7 mouse cellular contexts compared by ENCODE assay signal in genomic region chrX:20548011-20548879, GRCm38 (mm10). TPM values are rescaled to one million over a fixed set of nuclear protein-coding genes. Genes with fewer than 3 reads are reported as not detected.
A peak's percentile ranks its signal among the peaks of the same experiment; 100 is the strongest.
DNase-seq lines count a peak whose midpoint lies in the region; ATAC-seq and TF ChIP-seq lines count a peak whose summit lies in the region.

No protein-coding gene starts in this region.

- peak overlapping the region; percentile 61 for H3K4me2 ChIP-seq in forebrain, embryonic 13.5 days
- peak overlapping the region; percentile 68 for H3K4me2 ChIP-seq in intestine, postnatal 0 days (replicated peaks; ENCODE audit: low read depth)
- H3K4me2 ChIP-seq in liver, embryonic 11.5 days: peak overlapping the region; percentile 59

- peak overlapping the region; percentile 61 for H3K9ac ChIP-seq in forebrain, embryonic 13.5 days
- H3K9ac ChIP-seq in intestine, postnatal 0 days (ENCODE audit: low read depth, low read length): 0 out of 2 replicates have a peak overlapping the region, but pooled peaks have one; percentile 2
- H3K9ac ChIP-seq in liver, embryonic 11.5 days (ENCODE audit: low read depth, low read length): peak overlapping the region; percentile 16; the same call in 1 of the 2 replicates

- no peak overlapping the region for H3K27ac ChIP-seq in forebrain, embryonic 13.5 days
- H3K27ac ChIP-seq in intestine, postnatal 0 days (ENCODE audit: low read depth, low read length): peak overlapping the region; percentile 9
- peak overlapping the region; percentile 30 for H3K27ac ChIP-seq in liver, embryonic 11.5 days (ENCODE audit: low read depth, low read length)

- TF ChIP-seq CTCF in brain, embryonic 14.5 days (IDR thresholded peaks at IDR 0.05; ENCODE audit: borderline replicate concordance, extremely low read depth, insufficient read depth, insufficient read length): no peak
- no peak for TF ChIP-seq CTCF in intestine, postnatal 0 days (IDR thresholded peaks at IDR 0.05; ENCODE audit: low read depth)

- peak; percentile 54 to 86 for DNase-seq in adrenal gland, adult (ENCODE audit: inconsistent age in 2 of 2, low spot score in 1 of 2)
- DNase-seq in brain, embryonic 14.5 days (ENCODE audit: low read depth): peak; percentile 37
- DNase-seq in liver, embryonic 11.5 days (ENCODE audit: low spot score): peak; percentile 32
- peak; percentile 20 for DNase-seq in neural tube, embryonic 10.5 days (ENCODE audit: extremely low spot score, low spot score)
- no peak for DNase-seq in thymus, postnatal 14 days

- H3K27me3 ChIP-seq in forebrain, embryonic 13.5 days: no peaks in the 10 kb centered on the region
- H3K27me3 ChIP-seq in intestine, postnatal 0 days (replicated peaks; ENCODE audit: control insufficient read depth, insufficient read depth, low read length): no peaks in the 10 kb centered on the region
- H3K27me3 ChIP-seq in liver, embryonic 11.5 days (replicated peaks; ENCODE audit: control insufficient read depth, insufficient read depth, low read length): no peaks in the 10 kb centered on the region

- ATAC-seq in forebrain, embryonic 13.5 days: peak; percentile 63
- peak; percentile 49; the same call in 1 of the 2 replicates for ATAC-seq in intestine, postnatal 0 days
- peak; percentile 53 for ATAC-seq in liver, embryonic 11.5 days (replicated peaks; ENCODE audit: low FRiP score)

- no peaks in the 10 kb centered on the region for H3K4me1 ChIP-seq in forebrain, embryonic 13.5 days
- H3K4me1 ChIP-seq in intestine, postnatal 0 days (replicated peaks; ENCODE audit: control insufficient read depth, insufficient read depth, low read length): no peaks in the 10 kb centered on the region
- H3K4me1 ChIP-seq in liver, embryonic 11.5 days (replicated peaks; ENCODE audit: control insufficient read depth, insufficient read depth, low read length): no peaks in the 10 kb centered on the region

- H3K36me3 ChIP-seq in forebrain, embryonic 13.5 days (ENCODE audit: poor library complexity, severe bottlenecking): no peaks in the 10 kb centered on the region
- H3K36me3 ChIP-seq in intestine, postnatal 0 days (ENCODE audit: control insufficient read depth, insufficient read depth): no peaks in the 10 kb centered on the region
- no peaks in the 10 kb centered on the region for H3K36me3 ChIP-seq in liver, embryonic 11.5 days (ENCODE audit: control insufficient read depth, insufficient read depth, low read length)

- no peaks in the 10 kb centered on the region for H3K9me3 ChIP-seq in forebrain, embryonic 13.5 days (replicated peaks)
- H3K9me3 ChIP-seq in intestine, postnatal 0 days (ENCODE audit: control insufficient read depth): no peaks in the 10 kb centered on the region
- H3K9me3 ChIP-seq in liver, embryonic 11.5 days (ENCODE audit: control insufficient read depth, low read length): no peaks in the 10 kb centered on the region

- TF ChIP-seq POLR2A in brain, embryonic 14.5 days (IDR thresholded peaks at IDR 0.05; ENCODE audit: borderline replicate concordance, extremely low read depth, insufficient read depth, insufficient read length, poor library complexity, severe bottlenecking): no peak

- H3K4me3 ChIP-seq in forebrain, embryonic 13.5 days: peak overlapping the region; percentile 36
- peak overlapping the region; percentile 34 for H3K4me3 ChIP-seq in intestine, postnatal 0 days (ENCODE audit: low read depth, low read length)
- peak overlapping the region; percentile 2; the same call in 1 of the 2 replicates for H3K4me3 ChIP-seq in liver, embryonic 11.5 days (ENCODE audit: low read depth, low read length)

- 23% methylated on average over 24 of the region's 24 CpGs for WGBS in forebrain, embryonic 13.5 days
- WGBS in intestine, postnatal 0 days: 25% methylated on average over 24 of the region's 24 CpGs
- WGBS in liver, embryonic 11.5 days: 17% methylated on average over 24 of the region's 24 CpGs

RNA-seq across cellular contexts. Expression of gene Rgn, which starts 1.3 kb away (rescaled TPM):
- polyA plus RNA-seq in brain, embryonic 14.5 days (2012; rRNA removed): 0.22 and 0.24 TPM in 2 replicates
- 0.53 and 0.57 TPM in 2 replicates for polyA plus RNA-seq in forebrain, embryonic 13.5 days (2015; fragmentation: Nextera tagmentation; extraction: Ambion mirVana)
- polyA plus RNA-seq in intestine, postnatal 0 days (2015; fragmentation: Nextera tagmentation; extraction: Ambion mirVana): 13.1 and 14.4 TPM in 2 replicates
- polyA plus RNA-seq in liver, embryonic 11.5 days (2014; fragmentation: Nextera tagmentation; extraction: Ambion mirVana): 25.9 and 32.5 TPM in 2 replicates

Comparison
In these comparisons a context has a peak if more than half of its experiments do, and no peak if none do; other contexts are left out.
1. H3K9ac ChIP-seq: peak in every context shown above with its lines; median percentile 61 in forebrain, embryonic 13.5 days; 16 in liver, embryonic 11.5 days; 2 in intestine, postnatal 0 days.